Mouse (Mus musculus) stomach, embryonic 16.5 days (tissue): Measurements from ENCODE around the gene Ephb2. TPM values are rescaled to one million over a fixed set of nuclear protein-coding genes. Genes with fewer than 3 reads are reported as not detected.

Experiments used
- ATAC-seq: fragments of 200-750 bp; cut with Nextera tagmentation; 2 replicates; pipeline ENCODE4 v1.8.0; 2017; ENCODE audit warnings: moderate number of reproducible peaks, moderate TSS enrichment; ENCODE audit not compliant: insufficient read depth, low FRiP score
- H3K27ac ChIP-seq: fragments of 300-500 bp; sonication (generic); 2 replicates; pipeline ENCODE4 v1.5.1; 2014; ENCODE audit warnings: low read length
- H3K27me3 ChIP-seq: fragments of 300-500 bp; sonication (generic); 2 replicates; pipeline ENCODE4 v1.6.1; 2014; ENCODE audit warnings: low read length, control low read depth, mixed read lengths; ENCODE audit not compliant: control insufficient read depth, insufficient read depth
- H3K36me3 ChIP-seq: fragments of 300-500 bp; sonication (generic); 2 replicates; pipeline ENCODE4 v1.6.1; 2014; ENCODE audit warnings: low read length; ENCODE audit not compliant: control insufficient read depth, insufficient read depth
- H3K4me1 ChIP-seq: fragments of 300-500 bp; sonication (generic); 2 replicates; pipeline ENCODE4 v1.6.1; 2014; ENCODE audit warnings: low read length, control low read depth, mixed read lengths; ENCODE audit not compliant: control insufficient read depth, insufficient read depth
- H3K4me2 ChIP-seq: fragments of 300-500 bp; sonication (generic); 2 replicates; pipeline ENCODE4 v1.6.1; 2014; ENCODE audit warnings: low read depth, low read length, mixed read lengths
- H3K4me3 ChIP-seq: fragments of 300-500 bp; sonication (generic); replicated peaks from 2 replicates; pipeline ENCODE4 v1.5.1; 2014; ENCODE audit warnings: mild to moderate bottlenecking, low read length
- H3K9ac ChIP-seq: fragments of 300-500 bp; sonication (generic); 2 replicates; pipeline ENCODE4 v1.6.1; 2014; ENCODE audit warnings: low read length
- H3K9me3 ChIP-seq: fragments of 300-500 bp; sonication (generic); replicated peaks from 2 replicates; pipeline ENCODE4 v1.6.1; 2016; ENCODE audit warnings: low read length, control low read depth; ENCODE audit not compliant: control insufficient read depth
- WGBS: fragments of 180-500 bp; shearing (Covaris S2); extraction: QIAGEN DNeasy Blood & Tissue Kit; methylation state at CpG from one replicate; pipeline ENCODE4 v1.1.7; 2014; 5-methylcytosine and 5-hydroxymethylcytosine counted together
- polyA plus RNA-seq: library from polyadenylated mRNA; unstranded; fragments of >200 nt; fragmentation: Nextera tagmentation; extraction: Ambion mirVana; gene quantifications from 2 replicates; pipeline ENCODE4 v1.2.1, GENCODE M21; 2015

Gene Ephb2
- polyA plus RNA-seq, 1 experiment from 2014 or later = 3.8 TPM

DNA sequence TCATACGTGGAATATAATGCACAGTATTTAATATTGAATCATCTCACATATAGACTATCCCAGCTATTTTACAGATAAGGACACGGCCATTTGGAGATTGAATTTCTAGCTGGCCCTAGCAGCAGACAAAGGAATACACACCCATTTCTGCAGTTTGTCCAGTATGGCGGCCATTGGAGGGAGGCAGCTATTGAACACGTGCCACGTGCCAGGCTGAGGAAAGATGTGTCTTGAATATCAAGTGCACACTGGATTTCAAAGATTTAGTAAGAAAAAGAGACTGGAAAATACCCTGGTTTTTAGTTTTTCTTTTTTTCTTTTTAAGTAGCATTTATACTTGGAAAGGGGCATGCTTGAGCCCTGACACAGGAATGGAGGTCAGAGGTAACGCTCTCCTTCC lies 11.4 kb upstream of the Ephb2 start:
- Histone ChIP-seq H3K4me2 (no peak overlapping the region), H3K36me3 (no peaks in the 10 kb centered on the region), H3K27me3 (no peaks in the 10 kb centered on the region), H3K4me1 (no peaks in the 10 kb centered on the region), H3K9me3 (no peaks in the 10 kb centered on the region), H3K4me3 (no peak overlapping the region), H3K27ac (no peak overlapping the region), H3K9ac (no peak overlapping the region)
- WGBS = 68% methylated on average over 6 of the region's 6 CpGs
- no peak for ATAC-seq

DNA sequence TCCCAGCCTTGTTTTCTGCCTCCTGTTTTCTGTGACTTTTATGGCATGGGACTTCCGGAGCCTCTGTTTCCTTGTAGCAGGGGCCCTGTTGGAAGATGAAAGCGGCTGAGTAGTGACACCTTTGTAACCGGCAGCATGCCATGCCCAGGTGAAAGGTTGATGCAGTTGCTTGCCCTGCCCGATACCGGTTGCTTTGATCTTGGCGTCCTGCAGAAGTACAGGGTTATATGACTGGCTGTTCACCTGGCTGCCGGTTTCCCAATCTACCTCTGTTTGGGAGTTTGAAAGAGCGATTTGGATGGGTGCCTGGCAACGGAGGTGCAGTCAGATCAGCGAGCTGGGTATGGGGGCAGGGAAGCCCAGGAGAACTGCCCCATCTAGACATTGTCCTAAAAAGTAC lies 7.0 kb upstream of the Ephb2 start:
- ATAC-seq = no peak
- 51% methylated on average over 10 of the region's 10 CpGs for WGBS
- Histone ChIP-seq H3K4me2 (no peak overlapping the region), H3K4me3 (no peak overlapping the region), H3K9me3 (no peaks in the 10 kb centered on the region), H3K9ac (no peak overlapping the region), H3K4me1 (peaks cover 13% of the 10 kb centered on the region; the same call in 1 of the 2 replicates), H3K27ac (no peak overlapping the region), H3K36me3 (no peaks in the 10 kb centered on the region), H3K27me3 (no peaks in the 10 kb centered on the region)

DNA sequence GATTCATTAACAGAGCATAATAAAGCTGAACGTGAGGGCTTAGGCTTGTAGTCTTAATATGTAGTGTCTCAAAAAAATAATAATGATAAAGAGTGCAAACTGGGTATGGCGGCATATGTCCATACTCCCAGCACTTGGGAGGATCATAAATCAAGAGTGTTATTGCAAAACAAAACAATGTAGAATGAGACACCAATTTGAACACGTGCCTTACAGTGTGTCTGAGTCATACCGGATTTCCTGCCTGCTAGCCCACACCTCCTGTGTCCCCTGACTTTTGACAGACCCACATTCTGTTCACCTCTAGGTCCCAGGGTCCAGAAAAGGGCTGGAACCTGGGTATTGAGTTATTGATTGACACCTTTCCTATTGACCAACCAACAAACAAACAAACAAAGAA lies 6.2 kb upstream of the Ephb2 start:
- no peak for ATAC-seq
- Histone ChIP-seq H3K27ac (no peak overlapping the region), H3K9ac (no peak overlapping the region), H3K36me3 (no peaks in the 10 kb centered on the region), H3K4me3 (no peak overlapping the region), H3K4me2 (no peak overlapping the region), H3K27me3 (no peaks in the 10 kb centered on the region), H3K4me1 (peaks cover 17% of the 10 kb centered on the region), H3K9me3 (no peaks in the 10 kb centered on the region)
- WGBS = 49% methylated on average over 4 of the region's 4 CpGs

DNA sequence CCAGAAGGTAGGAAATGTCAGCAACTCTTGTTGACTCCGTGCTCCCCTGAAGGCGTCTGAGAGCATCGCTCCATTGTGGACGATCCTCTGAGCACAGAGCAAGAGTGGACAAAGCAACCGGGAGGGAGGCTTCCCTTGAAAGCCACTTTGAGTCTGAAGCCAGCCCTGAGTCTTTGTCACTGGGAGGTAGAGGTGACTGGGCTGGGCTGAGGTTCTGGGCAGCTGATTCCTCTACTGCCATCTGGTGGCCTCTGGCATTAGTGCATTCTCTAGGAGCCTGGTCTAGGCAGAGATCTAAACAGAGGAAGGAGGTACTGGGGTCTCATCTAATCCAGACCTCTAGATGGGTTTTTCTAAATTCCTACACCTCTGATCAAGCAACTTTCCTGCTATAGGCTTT lies 5.3 kb upstream of the Ephb2 start:
- H3K27me3 ChIP-seq = no peaks in the 10 kb centered on the region
- WGBS = 11% methylated on average over 5 of the region's 5 CpGs
- H3K4me2 ChIP-seq = no peak overlapping the region
- no peak overlapping the region for H3K4me3 ChIP-seq
- H3K9ac ChIP-seq = no peak overlapping the region
- no peak overlapping the region for H3K27ac ChIP-seq
- peaks cover 24% of the 10 kb centered on the region for H3K4me1 ChIP-seq
- no peaks in the 10 kb centered on the region for H3K36me3 ChIP-seq
- no peaks in the 10 kb centered on the region for H3K9me3 ChIP-seq
- peak; percentile 23; the same call in 1 of the 2 replicates for ATAC-seq

DNA sequence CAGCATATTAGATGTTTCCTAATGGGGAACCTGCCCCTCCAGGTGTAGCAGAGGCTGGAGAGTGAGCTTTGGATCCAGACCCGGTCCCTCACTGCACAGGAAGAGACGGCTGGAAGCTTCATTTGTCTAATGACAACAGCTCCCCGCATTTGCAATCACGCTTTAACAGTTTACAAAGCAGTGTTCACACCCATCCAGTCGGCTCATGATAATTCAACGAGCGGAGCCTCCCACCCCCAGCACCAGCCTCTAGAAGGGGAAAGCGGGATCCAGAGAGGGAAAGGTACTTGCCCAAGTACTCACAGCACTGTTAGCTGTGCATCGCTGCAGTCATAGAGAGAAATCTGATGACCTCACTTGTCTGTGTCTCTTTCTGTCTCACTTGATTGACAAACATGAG lies 2.7 kb upstream of the Ephb2 start:
- 51% methylated on average over 9 of the region's 9 CpGs for WGBS
- no peak overlapping the region for H3K4me2 ChIP-seq
- no peak for ATAC-seq

DNA sequence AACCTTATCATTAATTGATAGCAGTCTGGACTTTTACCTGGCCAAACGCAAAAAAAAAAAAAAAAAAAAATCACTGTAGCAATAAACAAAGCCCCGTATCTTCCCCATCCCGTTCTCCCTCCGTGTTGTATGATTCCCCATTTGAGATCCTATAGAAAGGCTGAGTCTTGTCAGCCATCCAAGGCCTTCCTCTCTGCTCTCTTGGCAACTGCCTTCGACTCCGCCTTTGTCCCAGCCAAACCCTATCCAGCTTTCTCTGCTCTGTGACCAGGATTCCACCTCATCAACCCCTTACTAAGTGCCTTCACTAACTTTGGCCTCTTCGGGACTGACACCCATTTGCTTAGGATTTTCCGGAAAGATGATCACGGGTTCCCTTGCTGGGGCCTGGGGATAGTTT lies 2.2 kb upstream of the Ephb2 start:
- no peak for ATAC-seq
- peaks cover 43% of the 10 kb centered on the region for H3K4me1 ChIP-seq
- WGBS = 53% methylated on average over 9 of the region's 9 CpGs

More for the DNA sequence above, 2.7 kb upstream of the Ephb2 start:
- no peak overlapping the region for H3K9ac ChIP-seq
- H3K36me3 ChIP-seq = no peaks in the 10 kb centered on the region
- peaks cover 39% of the 10 kb centered on the region for H3K4me1 ChIP-seq
- no peak overlapping the region for H3K27ac ChIP-seq
- no peak overlapping the region for H3K4me3 ChIP-seq
- no peaks in the 10 kb centered on the region for H3K9me3 ChIP-seq
- H3K27me3 ChIP-seq = no peaks in the 10 kb centered on the region

DNA sequence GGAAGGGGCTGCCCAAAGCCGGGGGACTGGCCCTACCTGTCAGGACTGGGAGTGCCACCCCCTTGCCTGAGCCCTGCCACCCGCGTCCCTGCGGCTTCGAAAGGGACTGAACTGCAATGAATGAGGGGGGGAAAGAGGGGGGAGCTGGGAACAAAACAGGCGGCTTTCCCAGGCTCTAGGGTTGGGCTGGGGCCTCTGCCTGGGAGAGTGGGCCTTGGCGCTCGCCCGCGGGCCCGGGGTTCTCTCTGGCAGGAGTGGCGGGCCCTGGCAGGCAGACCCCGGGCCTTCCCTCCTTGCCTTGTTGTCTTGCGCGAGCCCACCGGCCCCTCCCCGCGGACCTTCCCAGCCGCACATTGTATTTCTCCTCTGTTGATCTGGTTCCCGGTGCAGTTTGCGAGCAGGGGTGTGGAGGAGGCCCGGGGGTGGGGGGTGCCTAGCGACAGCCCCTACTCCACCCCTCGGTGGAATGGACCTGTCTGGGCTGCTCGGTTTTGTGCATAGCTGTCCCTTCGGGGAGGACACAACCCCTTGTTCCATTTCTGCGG lies 671 bp upstream of the Ephb2 start:
- H3K4me1 ChIP-seq = peaks cover 53% of the 10 kb centered on the region
- ATAC-seq = peak; percentile 53
- WGBS = 1% methylated on average over 27 of the region's 27 CpGs
- no peaks in the 10 kb centered on the region for H3K27me3 ChIP-seq
- H3K9ac ChIP-seq = peak overlapping the region; percentile 90
- no peaks in the 10 kb centered on the region for H3K36me3 ChIP-seq
- H3K9me3 ChIP-seq = no peaks in the 10 kb centered on the region
- peak overlapping the region; percentile 96 for H3K4me2 ChIP-seq
- H3K27ac ChIP-seq = peak overlapping the region; percentile 91
- H3K4me3 ChIP-seq = peak overlapping the region; percentile 80

More for the DNA sequence above, 2.2 kb upstream of the Ephb2 start:
- Histone ChIP-seq H3K9me3 (no peaks in the 10 kb centered on the region), H3K27ac (no peak overlapping the region), H3K27me3 (no peaks in the 10 kb centered on the region), H3K9ac (no peak overlapping the region), H3K36me3 (no peaks in the 10 kb centered on the region), H3K4me2 (no peak overlapping the region), H3K4me3 (no peak overlapping the region)

DNA sequence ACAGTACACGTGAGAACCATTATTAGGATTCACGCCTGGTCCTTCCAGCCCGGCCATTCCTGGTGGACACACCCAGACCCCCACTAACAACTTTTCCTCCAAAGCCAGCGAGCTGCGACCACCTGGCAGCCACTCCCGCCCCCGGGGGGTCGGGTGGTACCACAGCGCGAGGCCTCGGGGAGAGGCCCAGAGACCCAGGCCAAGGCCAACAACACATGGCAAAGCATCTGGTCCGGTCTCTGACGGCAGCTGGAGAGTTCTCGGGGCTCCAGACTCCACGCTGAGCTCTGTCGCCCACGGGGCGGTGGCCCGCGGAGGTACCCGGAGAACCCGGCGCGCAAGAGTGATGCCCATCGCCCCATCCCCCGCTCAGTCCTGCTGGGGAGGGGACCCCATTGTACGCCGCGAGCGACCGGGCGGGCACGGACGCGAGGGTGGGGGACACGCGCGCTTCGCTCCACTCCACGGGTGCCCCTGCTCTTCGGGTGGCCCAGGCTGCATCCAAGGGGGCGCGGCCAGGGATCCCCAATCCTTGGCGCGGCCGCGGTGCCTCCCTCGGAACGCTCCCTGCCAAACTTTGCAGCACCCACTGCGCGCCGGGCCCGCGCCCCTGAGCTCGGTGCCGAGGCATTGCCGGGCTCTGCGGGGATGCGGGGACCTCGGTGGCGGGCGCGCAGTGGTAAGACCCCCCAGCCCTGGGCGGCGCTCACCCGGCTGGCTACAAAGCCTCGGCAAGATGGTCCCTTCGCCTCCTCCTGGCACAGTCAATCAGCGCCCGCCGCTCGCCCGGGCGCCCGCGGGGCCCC lies 770 bp downstream of the Ephb2 start:
- H3K36me3 ChIP-seq = no peaks in the 10 kb centered on the region
- 1% methylated on average over 76 of the region's 76 CpGs for WGBS
- ATAC-seq = no peak

DNA sequence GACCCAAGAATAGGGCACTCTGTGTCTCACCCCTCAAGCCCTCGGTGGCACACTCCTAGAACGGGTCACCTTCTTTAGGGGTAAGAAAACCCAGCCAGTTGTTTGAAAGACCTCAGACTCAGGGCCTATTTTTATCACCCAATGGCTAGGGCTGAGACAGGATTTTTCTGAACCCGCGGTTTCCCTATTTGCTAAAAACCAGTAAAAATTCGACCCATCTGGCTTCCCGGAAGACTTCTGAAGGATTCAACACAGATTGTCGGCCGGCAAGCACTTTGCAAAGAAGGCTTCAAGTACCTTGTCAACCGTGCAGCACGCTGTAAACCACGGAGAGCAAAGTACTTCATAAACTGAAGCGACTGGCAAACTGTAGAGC lies 1.4 kb downstream of the Ephb2 start:
- peaks cover 61% of the 10 kb centered on the region for H3K4me1 ChIP-seq
- peak overlapping the region; percentile 91; the same call in 1 of the 2 replicates for H3K27ac ChIP-seq
- H3K36me3 ChIP-seq = no peaks in the 10 kb centered on the region

More for the DNA sequence above, 770 bp downstream of the Ephb2 start:
- Histone ChIP-seq H3K4me3 (peak overlapping the region; percentile 80), H3K4me1 (peaks cover 55% of the 10 kb centered on the region), H3K9me3 (no peaks in the 10 kb centered on the region), H3K27ac (peak overlapping the region; percentile 91; the same call in 1 of the 2 replicates), H3K27me3 (no peaks in the 10 kb centered on the region), H3K9ac (peak overlapping the region; percentile 90), H3K4me2 (peak overlapping the region; percentile 96)

More for the DNA sequence above, 1.4 kb downstream of the Ephb2 start:
- Histone ChIP-seq H3K27me3 (no peaks in the 10 kb centered on the region), H3K9ac (peak overlapping the region; percentile 90), H3K4me2 (peak overlapping the region; percentile 96), H3K4me3 (peak overlapping the region; percentile 80), H3K9me3 (no peaks in the 10 kb centered on the region)
- no peak for ATAC-seq
- 15% methylated on average over 12 of the region's 12 CpGs for WGBS
